Mouse (Mus musculus) lung, postnatal 10 days (tissue): Measurements from ENCODE around the gene Plek.

Experiments
- DNase-seq: peaks from one replicate; pipeline ENCODE4 v3.0.0; 2021

The Plek gene

GRCm38 (mm10) chr11:17000353-17001334 is 51.5 kb downstream of the Plek start:
- peak; percentile 15 for DNase-seq

- no peak for DNase-seq
Observed at GRCm38 (mm10) chr11:16999933-17000332, 52.2 kb downstream of the Plek start.

GRCm38 (mm10) chr11:16999387-16999786 is 52.8 kb downstream of the Plek start:
- DNase-seq = no peak

- DNase-seq = no peak
Observed at GRCm38 (mm10) chr11:16997465-16997864, 54.7 kb downstream of the Plek start.

- no peak for DNase-seq
Observed at GRCm38 (mm10) chr11:16996818-16997217, 55.4 kb downstream of the Plek start.

GRCm38 (mm10) chr11:16992880-16993279 is 59.3 kb downstream of the Plek start:
- DNase-seq = no peak

- no peak for DNase-seq
Observed at GRCm38 (mm10) chr11:16989885-16990284, 62.3 kb downstream of the Plek start.

GRCm38 (mm10) chr11:16987745-16988328 is 64.3 kb downstream of the Plek start:
- DNase-seq = no peak

GRCm38 (mm10) chr11:16986550-16987187 is 65.5 kb downstream of the Plek start:
- no peak for DNase-seq

GRCm38 (mm10) chr11:16978161-16978707 is 73.9 kb downstream of the Plek start:
- DNase-seq = no peak

GRCm38 (mm10) chr11:16977611-16978010 is 74.6 kb downstream of the Plek start:
- no peak for DNase-seq

- peak; percentile 46 for DNase-seq
Observed at GRCm38 (mm10) chr11:16976937-16977336, 75.2 kb downstream of the Plek start.

- no peak for DNase-seq
Observed at GRCm38 (mm10) chr11:16973086-16973485, 79.1 kb downstream of the Plek start.

GRCm38 (mm10) chr11:16972027-16972426 is 80.2 kb downstream of the Plek start:
- DNase-seq = no peak

- DNase-seq = no peak
Observed at GRCm38 (mm10) chr11:16969650-16970049, 82.5 kb downstream of the Plek start.

- DNase-seq = peak; percentile 56
Observed at GRCm38 (mm10) chr11:16967806-16968205, 84.4 kb downstream of the Plek start.

GRCm38 (mm10) chr11:16958520-16958919 is 93.7 kb downstream of the Plek start:
- DNase-seq = no peak

- DNase-seq = no peak
Observed at GRCm38 (mm10) chr11:16957030-16957429, 95.2 kb downstream of the Plek start.

GRCm38 (mm10) chr11:16956115-16956862 is 95.9 kb downstream of the Plek start:
- DNase-seq = no peak

- no peak for DNase-seq
Observed at GRCm38 (mm10) chr11:16951761-16952010, 100.5 kb downstream of the Plek start.

- peak; percentile 99 for DNase-seq
Observed at GRCm38 (mm10) chr11:16950976-16951760, 101.0 kb downstream of the Plek start, which contains the start of gene Fbxo48. Gene Fbxo48 (plus strand): TSS chr11:16951375.
